Mouse (Mus musculus) v-Abl transformed pro-B cells (cell line): ENCODE measurements around the gene Fam89a.

Experiments used
- in situ Hi-C, 2 experiments: fragments of 400-800 bp; cut with MboI; formaldehyde crosslinking; loops; one replicate each; pipeline ENCODE4 v1.15.1; 2025; ENCODE audit not compliant: unreplicated experiment in 2 of 2

Fam89a gene

GRCm38 (mm10) chr8:124751709-124752173, at the start of gene Fam89a:
TSS of gene Fam89a (minus strand) at chr8:124751832.
- in situ Hi-C loops, result no loop called here

- in situ Hi-C loops, result no loop called here
Observed at GRCm38 (mm10) chr8:124800542-124800941, 48.9 kb upstream of the Fam89a start.

GRCm38 (mm10) chr8:124795781-124796488, 44.3 kb upstream of the Fam89a start:
- in situ Hi-C loops, result no loop called here

GRCm38 (mm10) chr8:124794486-124794780, 42.8 kb upstream of the Fam89a start:
- in situ Hi-C loops, result no loop called here

GRCm38 (mm10) chr8:124793661-124794485, 42.2 kb upstream of the Fam89a start:
- in situ Hi-C loops, result no loop called here

GRCm38 (mm10) chr8:124793172-124793651, 41.6 kb upstream of the Fam89a start:
- in situ Hi-C loops, result no loop called here

- in situ Hi-C loops, result no loop called here
Observed at GRCm38 (mm10) chr8:124792708-124793107, 41.1 kb upstream of the Fam89a start, which contains the start of gene Trim67. TSS of gene Trim67 (plus strand) at chr8:124793092.

GRCm38 (mm10) chr8:124792186-124792585, 40.6 kb upstream of the Fam89a start:
- in situ Hi-C loops, result no loop called here

GRCm38 (mm10) chr8:124791751-124792150, 40.1 kb upstream of the Fam89a start:
- in situ Hi-C loops, result no loop called here

- in situ Hi-C loops, result no loop called here
Observed at GRCm38 (mm10) chr8:124790676-124791075, 39.0 kb upstream of the Fam89a start.

GRCm38 (mm10) chr8:124784613-124785012, 33.0 kb upstream of the Fam89a start:
- in situ Hi-C loops, result no loop called here

- in situ Hi-C loops, result no loop called here
Observed at GRCm38 (mm10) chr8:124783228-124783627, 31.6 kb upstream of the Fam89a start.

GRCm38 (mm10) chr8:124782431-124782830, 30.8 kb upstream of the Fam89a start:
- in situ Hi-C loops, result no loop called here

- in situ Hi-C loops, result no loop called here
Observed at GRCm38 (mm10) chr8:124780236-124780635, 28.6 kb upstream of the Fam89a start.

- in situ Hi-C loops, result no loop called here
Observed at GRCm38 (mm10) chr8:124775695-124776094, 24.1 kb upstream of the Fam89a start.

- in situ Hi-C loops, result no loop called here
Observed at GRCm38 (mm10) chr8:124772389-124772788, 20.8 kb upstream of the Fam89a start.

- in situ Hi-C loops, result no loop called here
Observed at GRCm38 (mm10) chr8:124763061-124763460, 11.4 kb upstream of the Fam89a start.

- in situ Hi-C loops, result no loop called here
Observed at GRCm38 (mm10) chr8:124758544-124758943, 6.9 kb upstream of the Fam89a start.

- in situ Hi-C loops, result no loop called here
Observed at GRCm38 (mm10) chr8:124756601-124757000, 5.0 kb upstream of the Fam89a start.

GRCm38 (mm10) chr8:124756153-124756552, 4.5 kb upstream of the Fam89a start:
- in situ Hi-C loops, result no loop called here

- in situ Hi-C loops, result no loop called here
Observed at GRCm38 (mm10) chr8:124755481-124755880, 3.8 kb upstream of the Fam89a start.

- in situ Hi-C loops, result no loop called here
Observed at GRCm38 (mm10) chr8:124754792-124755190, 3.2 kb upstream of the Fam89a start.
